Mouse (Mus musculus) intestine, postnatal 0 days (tissue): ENCODE measurements around the gene Nipal3. TPM values are rescaled to one million over a fixed set of nuclear protein-coding genes. Genes with fewer than 3 reads are reported as not detected.
A peak's percentile ranks its signal among the peaks of the same experiment; 100 is the strongest.

Experiments used
- ATAC-seq: fragments of 200-750 bp; cut with Nextera tagmentation; 2 replicates; pipeline ENCODE4 v1.8.0; 2017; ENCODE audit warnings: mild to moderate bottlenecking, moderate TSS enrichment, moderate library complexity
- H3K27ac ChIP-seq: fragments of 300-500 bp; sonication (generic); 2 replicates; pipeline ENCODE4 v1.5.1; 2014; ENCODE audit warnings: mild to moderate bottlenecking, low read depth, low read length, moderate library complexity
- H3K27me3 ChIP-seq: fragments of 300-500 bp; sonication (generic); replicated peaks from 2 replicates; pipeline ENCODE4 v1.6.1; 2014; ENCODE audit warnings: low read length, mixed read lengths; ENCODE audit not compliant: control insufficient read depth, insufficient read depth
- H3K36me3 ChIP-seq: fragments of 300-500 bp; sonication (generic); 2 replicates; pipeline ENCODE4 v1.6.1; 2014; ENCODE audit warnings: mild to moderate bottlenecking, moderate library complexity; ENCODE audit not compliant: control insufficient read depth, insufficient read depth
- H3K4me1 ChIP-seq: fragments of 300-500 bp; sonication (generic); replicated peaks from 2 replicates; pipeline ENCODE4 v1.6.1; 2014; ENCODE audit warnings: antibody characterized with exemption, low read length, mixed read lengths; ENCODE audit not compliant: control insufficient read depth, insufficient read depth
- H3K4me2 ChIP-seq: fragments of 300-500 bp; sonication (generic); replicated peaks from 2 replicates; pipeline ENCODE4 v1.6.1; 2014; ENCODE audit warnings: low read depth, mild to moderate bottlenecking, moderate library complexity
- H3K4me3 ChIP-seq: fragments of 300-500 bp; sonication (generic); 2 replicates; pipeline ENCODE4 v1.5.1; 2014; ENCODE audit warnings: low read depth, low read length
- H3K9ac ChIP-seq: fragments of 300-500 bp; sonication (generic); 2 replicates; pipeline ENCODE4 v1.6.1; 2014; ENCODE audit warnings: mild to moderate bottlenecking, low read depth, low read length
- H3K9me3 ChIP-seq: fragments of 300-500 bp; sonication (generic); 2 replicates; pipeline ENCODE4 v1.6.1; 2016; ENCODE audit warnings: mixed run types; ENCODE audit not compliant: control insufficient read depth
- CTCF ChIP-seq: sonication (generic); IDR thresholded peaks from 2 replicates; pipeline ENCODE4 v1.5.1; 2016; ENCODE audit warnings: low read depth, mild to moderate bottlenecking, control low read depth, antibody characterized with exemption, moderate library complexity
- WGBS: fragments of 180-500 bp; shearing (Covaris S2); extraction: QIAGEN DNeasy Blood & Tissue Kit; methylation state at CpG from one replicate; pipeline ENCODE4 v1.1.7; 2014; 5-methylcytosine and 5-hydroxymethylcytosine counted together
- polyA plus RNA-seq: library from polyadenylated mRNA; unstranded; fragments of >200 nt; fragmentation: Nextera tagmentation; extraction: Ambion mirVana; gene quantifications from 2 replicates; pipeline ENCODE4 v1.2.1, GENCODE M21; 2015

The Nipal3 gene
- polyA plus RNA-seq, 1 experiment from 2014 or later, result 5.7 TPM

GRCm38 (mm10) chr4:135520421-135520820, 25.6 kb upstream of the Nipal3 start:
- H3K4me3 ChIP-seq, result no peak overlapping the region
- H3K36me3 ChIP-seq, result no peaks in the 10 kb centered on the region
- H3K27me3 ChIP-seq, result no peaks in the 10 kb centered on the region
- no peaks in the 10 kb centered on the region for H3K9me3 ChIP-seq
- no peak overlapping the region for H3K27ac ChIP-seq
- H3K4me1 ChIP-seq, result no peaks in the 10 kb centered on the region
- no peak for TF ChIP-seq CTCF
- 66% methylated on average over 9 of the region's 9 CpGs for WGBS
- no peak overlapping the region for H3K4me2 ChIP-seq
- no peak for ATAC-seq
- H3K9ac ChIP-seq, result no peak overlapping the region

- Histone ChIP-seq H3K4me1 (0 out of 2 replicates have a peak, but pooled peaks cover 3% of the 10 kb centered on the region), H3K9ac (no peak overlapping the region), H3K27ac (no peak overlapping the region), H3K27me3 (no peaks in the 10 kb centered on the region), H3K4me2 (no peak overlapping the region), H3K36me3 (no peaks in the 10 kb centered on the region), H3K9me3 (no peaks in the 10 kb centered on the region), H3K4me3 (no peak overlapping the region)
- WGBS, result 40% methylated on average over 12 of the region's 12 CpGs
- no peak for TF ChIP-seq CTCF
- ATAC-seq, result peak; percentile 47
These were observed 23.3 kb upstream of the Nipal3 start for GRCm38 (mm10) chr4:135518135-135518534.

- Histone ChIP-seq H3K9ac (no peak overlapping the region), H3K4me1 (0 out of 2 replicates have a peak, but pooled peaks cover 3% of the 10 kb centered on the region), H3K4me2 (no peak overlapping the region), H3K4me3 (no peak overlapping the region), H3K9me3 (no peaks in the 10 kb centered on the region), H3K36me3 (no peaks in the 10 kb centered on the region), H3K27me3 (no peaks in the 10 kb centered on the region), H3K27ac (no peak overlapping the region)
- peak; percentile 91 for TF ChIP-seq CTCF
- WGBS, result 58% methylated on average over 15 of the region's 15 CpGs
- ATAC-seq, result no peak
These were observed 21.8 kb upstream of the Nipal3 start for GRCm38 (mm10) chr4:135516351-135517316.

DNA sequence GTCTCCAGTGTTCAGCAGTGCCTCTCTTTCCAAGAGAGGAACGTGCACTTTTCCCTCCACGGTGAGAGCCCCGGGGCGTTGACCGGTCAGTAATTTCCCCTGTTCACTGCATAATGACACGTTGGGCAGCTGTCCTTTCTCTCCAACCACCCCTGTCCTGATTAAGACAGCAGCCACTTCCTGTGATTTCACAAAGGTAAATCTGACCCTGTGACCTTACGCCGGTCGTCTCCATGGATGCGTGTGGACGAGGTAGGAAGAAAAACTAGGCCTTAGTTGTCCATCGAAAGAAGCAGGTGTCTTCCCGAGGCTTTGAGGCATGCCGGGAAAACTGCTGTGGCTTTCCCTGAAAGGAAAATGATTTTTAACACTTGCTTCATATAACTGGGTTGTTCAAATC, 20.1 kb upstream of the Nipal3 start:
- Histone ChIP-seq H3K9ac (no peak overlapping the region), H3K27ac (no peak overlapping the region), H3K9me3 (no peaks in the 10 kb centered on the region), H3K36me3 (no peaks in the 10 kb centered on the region), H3K27me3 (no peaks in the 10 kb centered on the region), H3K4me1 (0 out of 2 replicates have a peak, but pooled peaks cover 3% of the 10 kb centered on the region), H3K4me2 (no peak overlapping the region), H3K4me3 (no peak overlapping the region)
- TF ChIP-seq CTCF, result no peak
- ATAC-seq, result no peak
- WGBS, result 76% methylated on average over 14 of the region's 14 CpGs

GRCm38 (mm10) chr4:135513865-135514264, 19.0 kb upstream of the Nipal3 start:
- no peak overlapping the region for H3K4me3 ChIP-seq
- 31% methylated on average over 7 of the region's 7 CpGs for WGBS
- H3K4me1 ChIP-seq, result 0 out of 2 replicates have a peak, but pooled peaks cover 3% of the 10 kb centered on the region
- H3K27me3 ChIP-seq, result no peaks in the 10 kb centered on the region
- TF ChIP-seq CTCF, result no peak
- H3K27ac ChIP-seq, result no peak overlapping the region
- H3K9ac ChIP-seq, result no peak overlapping the region
- no peaks in the 10 kb centered on the region for H3K9me3 ChIP-seq
- H3K4me2 ChIP-seq, result no peak overlapping the region
- peak; percentile 59 for ATAC-seq
- no peaks in the 10 kb centered on the region for H3K36me3 ChIP-seq

DNA sequence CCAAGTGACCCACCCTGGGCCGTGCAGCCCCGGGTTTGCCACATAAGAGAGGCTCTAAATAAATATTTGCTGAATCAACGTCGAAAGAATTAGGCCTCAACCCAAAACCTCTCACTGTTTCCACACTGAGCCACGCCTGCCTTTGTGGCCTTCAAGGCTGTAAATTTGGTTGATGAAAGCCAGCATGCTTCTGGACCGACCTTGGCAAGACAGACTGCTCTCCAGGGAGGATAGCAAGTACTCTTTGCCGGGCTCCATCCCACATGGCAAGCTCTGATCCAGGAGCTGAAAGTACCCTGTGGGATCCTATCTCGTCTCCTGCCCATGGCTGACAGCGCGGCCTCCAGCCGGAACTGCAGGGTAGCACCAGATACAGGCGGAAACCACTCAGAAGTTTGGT, 14.7 kb upstream of the Nipal3 start:
- no peak overlapping the region for H3K9ac ChIP-seq
- ATAC-seq, result no peak
- 56% methylated on average over 12 of the region's 12 CpGs for WGBS
- H3K27ac ChIP-seq, result no peak overlapping the region
- H3K4me1 ChIP-seq, result 0 out of 2 replicates have a peak, but pooled peaks cover 3% of the 10 kb centered on the region
- H3K27me3 ChIP-seq, result no peaks in the 10 kb centered on the region
- H3K4me2 ChIP-seq, result no peak overlapping the region
- H3K4me3 ChIP-seq, result no peak overlapping the region
- no peaks in the 10 kb centered on the region for H3K9me3 ChIP-seq
- no peak for TF ChIP-seq CTCF
- no peaks in the 10 kb centered on the region for H3K36me3 ChIP-seq
